Mouse (Mus musculus) lung, postnatal 0 days (tissue): ENCODE data around the gene Tanc1. TPM values are rescaled to one million over a fixed set of nuclear protein-coding genes. Genes with fewer than 3 reads are reported as not detected.

ENCODE experiments used
- ATAC-seq: fragments of 200-750 bp; cut with Nextera tagmentation; 2 replicates; pipeline ENCODE4 v1.8.0; 2017; ENCODE audit warnings: moderate library complexity
- DNase-seq: peaks from one replicate; pipeline ENCODE4 v3.0.0-alpha.2; 2016; ENCODE audit warnings: low spot score
- H3K27ac ChIP-seq: fragments of 300-500 bp; sonication (generic); 2 replicates; pipeline ENCODE4 v1.5.1; 2014; ENCODE audit warnings: antibody characterized with exemption, mild to moderate bottlenecking, low read length, mixed read lengths
- H3K27me3 ChIP-seq: fragments of 300-500 bp; sonication (generic); replicated peaks from 2 replicates; pipeline ENCODE4 v1.6.1; 2014; ENCODE audit warnings: low read length, mixed read lengths; ENCODE audit not compliant: insufficient read depth
- H3K36me3 ChIP-seq: fragments of 300-500 bp; sonication (generic); 2 replicates; pipeline ENCODE4 v1.6.1; 2014; ENCODE audit warnings: low read length, mixed read lengths; ENCODE audit not compliant: insufficient read depth
- H3K4me1 ChIP-seq: fragments of 300-500 bp; sonication (generic); 2 replicates; pipeline ENCODE4 v1.6.1; 2014; ENCODE audit warnings: antibody characterized with exemption, low read depth, low read length, mixed read lengths; ENCODE audit not compliant: insufficient read depth
- H3K4me2 ChIP-seq: fragments of 300-500 bp; sonication (generic); replicated peaks from 2 replicates; pipeline ENCODE4 v1.6.1; 2014; ENCODE audit warnings: low read depth, mild to moderate bottlenecking, low read length, moderate library complexity, mixed read lengths
- H3K4me3 ChIP-seq: fragments of 300-500 bp; sonication (generic); 2 replicates; pipeline ENCODE4 v1.5.1; 2014; ENCODE audit warnings: low read depth, low read length
- H3K9ac ChIP-seq: fragments of 300-500 bp; sonication (generic); replicated peaks from 2 replicates; pipeline ENCODE4 v1.6.1; 2014; ENCODE audit warnings: low read depth, mild to moderate bottlenecking
- H3K9me3 ChIP-seq: fragments of 300-500 bp; sonication (generic); 2 replicates; pipeline ENCODE4 v1.6.1; 2016; ENCODE audit warnings: low read length, mixed read lengths
- CTCF ChIP-seq: IDR thresholded peaks from 2 replicates; pipeline ENCODE4 v1.5.1; 2016; ENCODE audit warnings: antibody characterized with exemption, mild to moderate bottlenecking
- EP300 ChIP-seq: IDR thresholded peaks from 2 replicates; pipeline ENCODE4 v1.6.1; 2016; ENCODE audit warnings: antibody characterized with exemption, mild to moderate bottlenecking, control low read depth
- WGBS: fragments of 180-500 bp; shearing (Covaris S2); extraction: QIAGEN DNeasy Blood & Tissue Kit; methylation state at CpG from one replicate; pipeline ENCODE4 v1.1.7; 2014; 5-methylcytosine and 5-hydroxymethylcytosine counted together
- polyA plus RNA-seq: library from polyadenylated mRNA; unstranded; fragments of >200 nt; fragmentation: Nextera tagmentation; extraction: Ambion mirVana; gene quantifications from 2 replicates; pipeline ENCODE4 v1.2.1, GENCODE M21; 2015

Gene Tanc1
- polyA plus RNA-seq, 1 experiment from 2014 or later, result 20.9 TPM

DNA sequence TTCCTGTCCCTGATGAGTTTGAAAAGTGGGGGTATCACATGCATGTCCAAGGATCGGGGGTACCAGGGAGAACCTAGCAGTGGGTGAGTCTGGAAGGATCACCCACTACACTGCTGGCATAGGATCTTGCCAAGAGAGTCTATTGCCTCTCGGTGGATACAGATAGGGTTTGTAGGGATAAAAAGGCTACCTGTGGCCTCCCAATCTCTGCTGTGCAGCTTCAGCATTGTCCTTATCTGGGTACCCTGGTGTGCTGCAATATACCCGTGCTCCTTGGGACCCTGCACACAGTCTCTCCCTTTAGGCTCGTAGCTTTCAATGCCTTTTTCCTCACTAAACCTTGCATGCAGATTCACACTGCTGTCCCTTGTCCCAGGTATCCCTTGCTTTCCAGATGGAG lies 196.8 kb downstream of the Tanc1 start:
- Histone ChIP-seq H3K4me3 (no peak overlapping the region), H3K27me3 (no peaks in the 10 kb centered on the region), H3K36me3 (peaks cover 20% of the 10 kb centered on the region; the same call in 1 of the 2 replicates), H3K9me3 (no peaks in the 10 kb centered on the region), H3K27ac (no peak overlapping the region), H3K4me1 (peaks cover 6% of the 10 kb centered on the region; the same call in 1 of the 2 replicates), H3K4me2 (no peak overlapping the region), H3K9ac (no peak overlapping the region)
- no peak for TF ChIP-seq CTCF
- TF ChIP-seq EP300, result no peak
- WGBS, result 85% methylated on average over 4 of the region's 4 CpGs
- ATAC-seq (no peak), DNase-seq (no peak)

DNA sequence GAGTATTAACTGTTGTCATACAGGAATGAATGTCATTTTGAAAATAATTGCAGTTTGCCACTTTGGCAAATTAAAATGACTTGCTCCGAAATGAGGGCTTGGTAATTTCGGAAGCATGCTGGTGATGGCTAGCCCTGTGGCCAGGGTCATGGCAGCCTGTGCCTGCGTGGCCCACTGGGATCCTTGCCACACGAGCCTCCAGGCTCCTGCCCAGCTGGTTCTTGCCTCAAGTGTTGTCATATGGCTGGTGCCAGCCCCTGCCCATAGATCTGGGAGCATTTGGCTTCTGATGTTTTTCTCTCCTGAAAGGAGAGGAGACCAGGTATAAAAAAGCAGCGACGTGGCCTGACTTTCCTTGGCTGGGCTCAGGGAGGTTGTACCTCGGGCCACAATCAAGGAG lies 198.2 kb downstream of the Tanc1 start:
- H3K36me3 ChIP-seq, result peaks cover 13% of the 10 kb centered on the region; the same call in 1 of the 2 replicates
- 81% methylated on average over 7 of the region's 7 CpGs for WGBS
- no peak for ATAC-seq
- no peaks in the 10 kb centered on the region for H3K27me3 ChIP-seq
- H3K4me3 ChIP-seq, result no peak overlapping the region
- no peaks in the 10 kb centered on the region for H3K9me3 ChIP-seq
- no peak for DNase-seq
- no peak for TF ChIP-seq EP300
- no peak for TF ChIP-seq CTCF
- H3K4me1 ChIP-seq, result peaks cover 6% of the 10 kb centered on the region; the same call in 1 of the 2 replicates
- H3K9ac ChIP-seq, result no peak overlapping the region
- 0 out of 2 replicates have a peak overlapping the region, but pooled peaks have one; percentile 43 for H3K27ac ChIP-seq
- no peak overlapping the region for H3K4me2 ChIP-seq

DNA sequence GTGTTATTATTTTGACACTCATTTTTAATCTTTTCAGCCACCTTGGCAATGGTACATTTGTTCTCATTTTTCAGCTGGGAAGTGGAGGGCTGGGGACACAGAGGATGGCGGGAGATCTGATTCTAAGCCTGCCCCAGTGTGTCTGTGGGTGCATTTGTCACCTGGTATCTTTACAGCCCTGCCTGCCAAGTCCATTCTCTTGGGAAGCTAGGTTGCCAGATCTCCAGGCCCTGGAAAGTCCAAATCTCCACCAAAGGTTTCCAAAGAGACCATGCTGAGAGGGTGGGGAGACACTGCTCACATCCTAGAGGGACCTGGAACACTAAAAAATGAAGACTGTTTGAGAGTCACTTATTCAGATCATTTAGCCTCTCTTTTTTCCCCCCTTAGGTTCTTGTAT lies 199.4 kb downstream of the Tanc1 start:
- peak overlapping the region; percentile 43 for H3K27ac ChIP-seq
- peaks cover 13% of the 10 kb centered on the region; the same call in 1 of the 2 replicates for H3K36me3 ChIP-seq
- TF ChIP-seq CTCF (no peak), EP300 (no peak)
- no peak overlapping the region for H3K4me3 ChIP-seq
- no peaks in the 10 kb centered on the region for H3K9me3 ChIP-seq
- peaks cover 6% of the 10 kb centered on the region; the same call in 1 of the 2 replicates for H3K4me1 ChIP-seq
- DNase-seq, result no peak
- 65% methylated on average over 1 of the region's 1 CpGs for WGBS
- H3K4me2 ChIP-seq, result no peak overlapping the region
- no peak overlapping the region for H3K9ac ChIP-seq
- ATAC-seq, result no peak
- H3K27me3 ChIP-seq, result no peaks in the 10 kb centered on the region

DNA sequence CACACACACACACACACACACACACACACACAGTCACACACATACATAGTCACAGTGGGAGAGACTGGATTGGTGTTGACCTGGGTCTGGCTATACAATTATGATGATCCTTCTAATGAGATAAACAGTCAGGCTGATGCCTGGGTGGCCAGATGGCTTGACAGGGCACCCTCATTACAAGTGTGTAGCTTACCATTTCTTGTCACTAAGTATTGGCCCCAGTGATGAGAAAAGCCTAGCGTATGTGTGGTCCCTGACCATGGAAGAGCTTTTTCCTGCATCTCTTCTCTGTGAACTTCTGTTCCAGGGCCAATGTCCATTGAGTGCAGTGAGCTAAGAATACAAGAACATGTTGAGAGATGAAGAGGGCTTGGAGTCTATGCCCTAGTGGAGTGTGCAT lies 200.8 kb downstream of the Tanc1 start:
- Histone ChIP-seq H3K27ac (no peak overlapping the region), H3K9me3 (no peaks in the 10 kb centered on the region), H3K4me1 (peaks cover 6% of the 10 kb centered on the region; the same call in 1 of the 2 replicates), H3K4me3 (no peak overlapping the region), H3K36me3 (peaks cover 5% of the 10 kb centered on the region; the same call in 1 of the 2 replicates), H3K9ac (no peak overlapping the region), H3K27me3 (no peaks in the 10 kb centered on the region), H3K4me2 (no peak overlapping the region)
- no peak for DNase-seq
- ATAC-seq, result no peak
- 96% methylated on average over 1 of the region's 1 CpGs for WGBS
- TF ChIP-seq CTCF, result no peak
- TF ChIP-seq EP300, result no peak

DNA sequence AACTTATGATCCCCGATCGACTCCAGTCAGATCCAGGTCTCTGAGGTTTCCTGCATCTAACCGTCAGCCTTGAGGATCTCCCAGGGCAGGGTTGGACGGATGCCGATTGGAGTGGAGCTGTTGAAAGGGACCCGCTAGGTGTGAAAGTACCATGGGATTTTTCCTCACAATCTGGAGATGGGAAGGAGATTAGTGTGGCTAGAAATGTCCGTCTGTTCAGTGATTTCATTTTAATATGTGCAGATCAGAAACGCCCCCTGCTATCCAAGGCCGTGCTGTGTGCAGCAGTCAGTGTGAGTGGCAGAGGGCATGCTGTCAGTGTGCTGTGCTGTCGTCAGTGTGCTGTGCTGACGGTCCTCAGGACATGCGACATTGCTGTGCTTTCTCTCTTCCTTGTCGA lies 201.6 kb downstream of the Tanc1 start:
- H3K4me3 ChIP-seq, result no peak overlapping the region
- 83% methylated on average over 13 of the region's 13 CpGs for WGBS
- H3K36me3 ChIP-seq, result no peaks in the 10 kb centered on the region; the same call in 1 of the 2 replicates
- TF ChIP-seq EP300, result no peak
- TF ChIP-seq CTCF, result no peak
- no peak overlapping the region for H3K4me2 ChIP-seq
- peaks cover 6% of the 10 kb centered on the region; the same call in 1 of the 2 replicates for H3K4me1 ChIP-seq
- H3K9ac ChIP-seq, result no peak overlapping the region
- no peak for ATAC-seq
- H3K27ac ChIP-seq, result no peak overlapping the region
- DNase-seq, result no peak
- no peaks in the 10 kb centered on the region for H3K27me3 ChIP-seq
- no peaks in the 10 kb centered on the region for H3K9me3 ChIP-seq

DNA sequence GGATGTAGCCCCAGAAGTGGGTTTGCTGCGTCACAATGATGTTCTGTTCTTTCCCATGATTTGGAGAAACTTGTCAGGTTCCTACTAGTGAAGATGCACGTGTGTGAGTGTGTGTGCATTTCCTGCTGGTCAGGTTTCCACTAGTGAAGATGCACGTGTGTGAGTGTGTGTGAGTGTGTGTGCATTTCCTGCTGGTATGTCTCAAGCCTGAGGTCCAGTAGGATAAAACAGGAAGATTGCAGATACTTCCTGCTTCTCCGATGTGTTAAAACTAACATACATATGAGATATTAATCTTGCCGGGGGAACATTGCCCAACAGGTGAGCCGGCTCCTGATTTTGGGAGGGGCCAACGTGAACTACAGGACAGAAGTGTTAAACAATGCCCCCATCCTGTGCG lies 203.2 kb downstream of the Tanc1 start:
- Histone ChIP-seq H3K27me3 (no peaks in the 10 kb centered on the region), H3K4me3 (no peak overlapping the region), H3K27ac (no peak overlapping the region), H3K36me3 (peaks cover 13% of the 10 kb centered on the region), H3K9me3 (no peaks in the 10 kb centered on the region), H3K4me2 (no peak overlapping the region), H3K4me1 (peaks cover 6% of the 10 kb centered on the region; the same call in 1 of the 2 replicates), H3K9ac (no peak overlapping the region)
- no peak for DNase-seq
- TF ChIP-seq CTCF (no peak), EP300 (no peak)
- ATAC-seq, result no peak
- WGBS, result 52% methylated on average over 8 of the region's 8 CpGs

DNA sequence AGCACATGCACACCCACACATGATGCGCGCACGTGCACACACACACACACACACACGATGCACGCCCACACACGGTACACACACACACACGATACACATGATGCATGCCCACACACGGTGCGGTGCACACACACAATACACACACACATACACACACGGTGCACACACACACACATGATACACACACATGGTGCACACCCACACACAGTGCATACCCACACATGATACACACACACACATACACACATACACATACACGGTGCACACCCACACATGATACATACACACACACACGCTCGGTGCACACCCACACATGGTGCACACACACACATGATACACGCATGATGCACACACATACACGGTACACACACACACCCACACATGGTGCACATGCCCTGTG lies 206.8 kb downstream of the Tanc1 start:
- Histone ChIP-seq H3K4me2 (no peak overlapping the region), H3K4me3 (no peak overlapping the region), H3K27me3 (no peaks in the 10 kb centered on the region), H3K9me3 (no peaks in the 10 kb centered on the region), H3K27ac (no peak overlapping the region), H3K4me1 (no peaks in the 10 kb centered on the region), H3K9ac (no peak overlapping the region), H3K36me3 (peaks cover 13% of the 10 kb centered on the region)
- 97% methylated on average over 15 of the region's 15 CpGs for WGBS
- ATAC-seq, result no peak
- no peak for DNase-seq
- TF ChIP-seq EP300 (no peak), CTCF (no peak)
